Mouse (Mus musculus) brain, embryonic 14.5 days (tissue): ENCODE measurements at regions not wholly inside any gene's neighbourhood (a gene's known extent, or its start where the extent isn't known, plus 50 kb on each side); places are given as distances from the start of the nearest gene placed in this dataset.

Experiments used
- CTCF ChIP-seq: fragments of 200-500 bp; IDR thresholded peaks from 2 replicates; pipeline ENCODE4 v1.5.1; 2012; ENCODE audit warnings: inconsistent platforms, mild to moderate bottlenecking, moderate library complexity, borderline replicate concordance; ENCODE audit not compliant: insufficient read depth, insufficient read length; ENCODE audit errors: extremely low read depth
- POLR2A ChIP-seq: fragments of 200-500 bp; IDR thresholded peaks from 2 replicates; pipeline ENCODE4 v1.6.1; 2012; ENCODE audit warnings: mild to moderate bottlenecking, inconsistent platforms, borderline replicate concordance; ENCODE audit not compliant: poor library complexity, insufficient read depth, insufficient read length, severe bottlenecking; ENCODE audit errors: extremely low read depth

- TF ChIP-seq CTCF (no peak), POLR2A (no peak)
Observed at GRCm38 (mm10) chr9:30581271-30581821, 154.4 kb downstream of the Snx19 start.
